Mouse (Mus musculus): Measurements from ENCODE around the gene Tead2.

DNA sequence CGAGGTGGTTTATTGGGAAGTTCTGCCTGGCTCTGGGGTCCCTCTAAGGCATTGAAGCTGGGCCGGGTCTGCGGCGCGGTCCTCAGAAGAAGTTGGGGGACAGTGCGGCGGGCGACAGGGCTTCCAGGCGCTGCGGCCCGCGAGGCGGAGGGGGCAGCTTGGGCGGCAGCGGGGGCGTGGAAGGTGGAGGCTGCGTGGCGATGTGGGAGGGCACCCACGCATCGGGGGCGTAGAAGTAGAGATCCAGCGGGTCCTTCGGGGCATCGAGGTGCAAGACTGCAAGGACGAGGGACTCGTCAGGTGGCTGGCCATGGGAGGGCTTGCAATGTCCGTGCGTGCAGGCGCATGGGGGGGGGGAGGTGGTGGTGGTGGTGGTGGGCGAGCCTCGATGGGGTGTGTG lies 39.2 kb upstream of the Tead2 start:
- TF ChIP-seq POLR2A (IDR thresholded peaks at IDR 0.05; ENCODE audit: low read depth, low read length) (no peak), CTCF (IDR thresholded peaks at IDR 0.05; ENCODE audit: extremely low read depth, insufficient read depth, insufficient read length, insufficient replicate concordance) (no peak)
